Mouse (Mus musculus): ENCODE results near the gene Rbbp8nl. TPM values are rescaled to one million over a fixed set of nuclear protein-coding genes. Genes with fewer than 3 reads are reported as not detected.

The Rbbp8nl gene
- polyA plus RNA-seq, 1 experiment from 2014 or later: 1.2 TPM

DNA sequence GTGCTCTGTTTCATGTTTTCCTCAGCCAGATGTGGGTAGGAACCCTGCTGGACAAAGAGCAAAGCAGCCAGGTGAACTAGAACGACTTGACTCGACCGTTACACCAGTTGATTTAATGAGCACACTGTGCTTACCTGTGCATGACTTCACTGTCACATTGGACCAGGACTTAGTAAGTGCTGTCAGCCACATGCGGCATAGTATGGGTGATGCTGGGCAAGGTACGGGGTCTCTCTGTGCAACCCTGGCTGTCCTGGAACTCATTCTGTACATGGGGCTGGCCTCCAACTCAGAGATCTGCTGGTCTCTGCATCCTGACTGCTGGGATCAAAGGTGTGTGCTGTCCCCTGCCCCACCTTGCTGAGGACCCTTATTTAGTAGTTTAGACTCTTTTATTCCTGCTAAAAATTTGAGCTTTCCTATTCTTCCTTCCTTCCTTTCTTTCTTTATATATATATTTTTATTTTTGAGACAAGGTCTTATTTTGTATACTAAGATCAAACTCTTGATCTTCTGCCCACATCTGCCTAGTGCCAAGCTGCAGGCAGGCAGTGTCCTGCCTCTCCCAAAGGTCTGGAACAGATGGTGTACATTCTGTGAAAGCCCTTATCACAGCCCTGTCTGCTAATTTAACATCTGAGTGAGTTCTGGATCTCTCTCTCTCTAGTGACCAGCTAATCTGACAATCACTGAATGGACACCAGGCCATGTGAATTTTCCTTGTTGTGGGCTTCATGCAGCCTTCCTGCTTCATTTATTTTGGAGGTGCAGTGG lies 35.1 kb downstream of the Rbbp8nl start:
- Histone ChIP-seq H3K4me2 (replicated peaks) (no peak overlapping the region), H3K36me3 (peaks cover 14% of the 10 kb centered on the region), H3K9ac (no peak overlapping the region), H3K9me3 (no peaks in the 10 kb centered on the region), H3K4me3 (no peak overlapping the region), H3K4me1 (peaks cover 22% of the 10 kb centered on the region), H3K27ac (no peak overlapping the region), H3K27me3 (no peaks in the 10 kb centered on the region)
- ATAC-seq (ENCODE audit: low FRiP score, low read depth): no peak
- WGBS: 91% methylated on average over 5 of the region's 5 CpGs

DNA sequence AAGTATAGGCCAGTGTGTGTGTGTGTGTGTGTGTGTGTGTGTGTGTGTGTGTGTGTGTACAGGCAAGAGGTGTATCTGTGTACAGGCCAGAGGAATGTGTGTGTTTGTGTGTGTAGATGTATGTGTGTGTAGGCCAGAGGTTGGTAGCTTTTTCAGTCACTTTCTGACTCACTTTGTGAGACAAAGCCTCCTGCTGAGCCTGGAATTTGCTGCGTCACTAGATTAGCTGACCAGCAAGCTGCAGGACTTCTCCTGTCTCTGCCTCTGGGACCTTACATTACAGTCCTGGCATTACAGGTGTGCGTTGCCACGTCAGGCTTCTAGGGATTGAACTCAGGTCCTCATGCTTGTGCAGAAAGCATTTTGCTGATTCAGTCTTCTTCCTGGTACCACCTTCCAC lies 37.8 kb downstream of the Rbbp8nl start:
- Histone ChIP-seq H3K27me3 (no peaks in the 10 kb centered on the region), H3K4me3 (no peak overlapping the region), H3K9ac (no peak overlapping the region), H3K27ac (no peak overlapping the region), H3K4me2 (replicated peaks) (no peak overlapping the region), H3K9me3 (no peaks in the 10 kb centered on the region), H3K36me3 (no peaks in the 10 kb centered on the region), H3K4me1 (peaks cover 10% of the 10 kb centered on the region)
- ATAC-seq (ENCODE audit: low FRiP score, low read depth): no peak
- 51% methylated on average over 3 of the region's 3 CpGs for WGBS

DNA sequence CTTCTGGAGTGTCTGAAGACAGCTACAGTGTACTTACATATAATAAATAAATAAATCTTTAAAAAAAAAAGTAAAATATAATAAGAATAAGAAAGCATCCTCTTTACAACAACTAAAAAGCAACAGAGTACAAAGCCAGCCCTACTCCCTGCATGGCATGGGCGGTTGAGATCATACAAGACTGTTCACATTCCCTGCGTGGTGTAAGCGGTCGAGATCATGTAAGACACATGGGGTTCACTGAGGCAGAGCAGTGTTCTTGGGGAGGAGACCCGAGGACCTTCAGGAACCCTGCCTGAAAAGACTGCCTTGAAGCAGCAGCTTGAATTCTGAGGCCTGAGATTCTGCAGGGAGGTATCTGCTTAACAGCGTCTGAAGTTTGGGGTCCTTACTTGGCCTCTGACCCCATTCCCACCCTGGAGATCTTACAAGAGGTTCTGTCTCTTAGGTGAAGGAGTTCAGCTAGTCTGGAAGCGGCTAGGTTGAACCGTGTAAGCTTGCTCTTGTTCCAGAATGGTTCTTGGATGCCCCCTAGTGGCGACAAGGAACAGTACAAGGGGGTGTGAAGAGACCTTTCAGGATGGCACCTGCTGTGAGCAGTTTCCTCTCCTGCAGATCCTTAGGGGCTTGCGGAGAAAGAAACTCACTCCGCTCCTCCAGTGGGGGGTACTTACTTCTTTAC lies 38.6 kb downstream of the Rbbp8nl start:
- H3K27ac ChIP-seq: no peak overlapping the region
- no peak overlapping the region for H3K4me3 ChIP-seq
- H3K27me3 ChIP-seq: no peaks in the 10 kb centered on the region
- H3K36me3 ChIP-seq: no peaks in the 10 kb centered on the region
- peaks cover 4% of the 10 kb centered on the region for H3K4me1 ChIP-seq
- H3K9me3 ChIP-seq: no peaks in the 10 kb centered on the region
- H3K4me2 ChIP-seq (replicated peaks): no peak overlapping the region
- ATAC-seq (ENCODE audit: low FRiP score, low read depth): peak; percentile 85
- 33% methylated on average over 11 of the region's 11 CpGs for WGBS
- H3K9ac ChIP-seq: no peak overlapping the region

DNA sequence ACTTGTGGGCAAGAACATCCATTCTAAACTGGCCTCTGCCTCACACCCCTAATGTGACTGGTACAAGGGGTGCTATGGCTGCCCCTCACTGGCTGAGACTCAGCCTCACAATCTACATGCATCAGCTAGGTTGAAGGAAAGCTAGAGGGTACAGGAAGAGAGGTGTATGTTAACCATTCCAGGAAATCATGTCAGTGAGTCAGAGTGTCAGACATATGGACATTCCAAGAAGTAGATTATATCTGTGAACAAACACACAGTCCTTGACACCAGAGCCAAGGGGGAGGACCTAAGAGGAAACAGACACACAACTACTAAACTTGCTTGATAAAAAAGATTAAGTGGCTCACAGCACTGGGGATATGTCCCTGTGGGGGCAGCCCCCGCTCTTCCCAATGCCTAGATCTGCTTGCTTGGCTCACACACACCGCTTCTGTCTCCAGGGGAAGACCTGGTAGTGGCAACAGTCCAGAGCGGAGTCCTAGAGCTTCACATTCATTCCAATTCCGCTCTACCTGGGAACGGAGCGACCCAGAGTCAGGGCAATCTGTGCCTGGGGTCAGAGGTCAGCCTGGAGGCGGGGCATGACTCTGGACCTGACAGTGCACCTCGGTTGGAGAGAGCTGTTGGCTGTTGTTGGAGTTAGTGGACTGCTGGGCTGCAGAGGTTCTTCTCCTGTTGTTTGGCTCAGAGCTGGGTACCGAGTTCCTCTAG lies 40.6 kb downstream of the Rbbp8nl start:
- Histone ChIP-seq H3K9ac (no peak overlapping the region), H3K9me3 (no peaks in the 10 kb centered on the region), H3K27me3 (no peaks in the 10 kb centered on the region), H3K4me1 (no peaks in the 10 kb centered on the region), H3K36me3 (no peaks in the 10 kb centered on the region), H3K4me2 (replicated peaks) (no peak overlapping the region), H3K4me3 (no peak overlapping the region), H3K27ac (no peak overlapping the region)
- no peak for ATAC-seq (ENCODE audit: low FRiP score, low read depth)
- WGBS: 67% methylated on average over 9 of the region's 9 CpGs

DNA sequence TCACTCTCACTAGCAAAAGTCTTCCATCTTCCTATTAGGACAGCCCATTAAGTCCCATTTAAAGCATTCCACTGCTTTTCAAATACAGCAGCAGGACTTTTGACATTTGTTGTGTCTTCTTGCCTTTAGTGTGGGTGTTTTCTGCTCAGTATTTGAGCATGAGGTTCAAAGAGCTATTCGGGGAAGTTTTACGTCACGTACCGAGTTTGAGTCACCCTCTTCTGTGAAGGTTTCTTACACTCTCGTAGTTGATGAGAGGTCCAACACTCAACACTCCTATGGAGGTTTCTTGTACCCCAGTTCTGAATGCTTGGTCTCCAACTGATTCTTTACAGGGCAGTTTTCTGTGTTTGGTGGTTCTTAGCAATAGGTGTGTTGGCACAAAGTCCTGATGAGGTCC lies 41.8 kb downstream of the Rbbp8nl start:
- WGBS: 88% methylated on average over 5 of the region's 5 CpGs
- Histone ChIP-seq H3K36me3 (no peaks in the 10 kb centered on the region), H3K4me2 (replicated peaks) (no peak overlapping the region), H3K4me1 (no peaks in the 10 kb centered on the region), H3K4me3 (no peak overlapping the region), H3K9me3 (no peaks in the 10 kb centered on the region), H3K27me3 (no peaks in the 10 kb centered on the region), H3K9ac (no peak overlapping the region), H3K27ac (no peak overlapping the region)
- ATAC-seq (ENCODE audit: low FRiP score, low read depth): no peak

DNA sequence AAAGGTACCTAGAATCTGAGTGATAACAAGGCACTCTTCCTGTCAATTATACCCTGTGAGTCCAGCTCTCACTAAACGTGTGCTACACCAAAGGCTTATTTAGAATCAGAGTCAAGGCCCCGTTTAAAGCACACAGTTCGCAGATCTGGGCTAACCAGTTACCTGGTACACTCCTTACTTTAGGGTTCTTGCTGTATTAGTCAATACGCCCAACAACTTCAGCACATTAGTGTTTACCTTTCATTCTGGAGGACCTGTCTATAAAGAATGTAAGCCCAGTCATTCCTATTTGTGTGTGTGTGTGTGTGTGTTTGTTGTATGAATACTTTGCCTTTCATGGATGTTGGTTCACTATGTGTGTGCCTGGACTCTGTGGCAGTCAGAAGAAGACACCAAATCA lies 46.6 kb downstream of the Rbbp8nl start:
- no peak for ATAC-seq (ENCODE audit: low FRiP score, low read depth)

DNA sequence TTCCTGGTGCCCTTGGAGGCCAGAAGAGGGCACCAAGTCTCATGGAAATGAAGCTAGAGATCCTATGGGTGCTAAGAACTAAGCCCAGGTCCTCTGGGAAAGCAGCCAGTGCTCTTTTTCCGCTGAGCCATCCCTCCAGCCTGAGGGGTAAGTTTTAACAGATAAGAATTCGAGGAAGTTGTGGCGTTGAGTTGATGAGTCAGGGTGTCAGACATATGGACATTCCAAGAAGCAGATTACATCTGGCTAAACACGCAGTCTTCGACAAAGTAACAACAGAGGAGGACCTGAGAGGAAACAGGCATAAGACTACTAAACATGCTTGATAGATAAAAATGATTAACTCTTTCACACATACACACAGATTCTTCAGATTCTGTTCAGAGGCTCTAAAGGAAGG lies 51.1 kb downstream of the Rbbp8nl start:
- H3K9ac ChIP-seq: no peak overlapping the region
- no peaks in the 10 kb centered on the region for H3K36me3 ChIP-seq
- H3K27ac ChIP-seq: no peak overlapping the region
- WGBS: 79% methylated on average over 5 of the region's 5 CpGs
- H3K9me3 ChIP-seq: no peaks in the 10 kb centered on the region
- no peak for ATAC-seq (ENCODE audit: low FRiP score, low read depth)
- H3K4me1 ChIP-seq: peaks cover 26% of the 10 kb centered on the region
- H3K27me3 ChIP-seq: no peaks in the 10 kb centered on the region
- no peak overlapping the region for H3K4me3 ChIP-seq
- no peak overlapping the region for H3K4me2 ChIP-seq (replicated peaks)

More for the DNA sequence above, 46.6 kb downstream of the Rbbp8nl start:
- H3K36me3 ChIP-seq: no peaks in the 10 kb centered on the region
- H3K4me3 ChIP-seq: no peak overlapping the region
- no peaks in the 10 kb centered on the region for H3K27me3 ChIP-seq
- no peak overlapping the region for H3K27ac ChIP-seq
- 86% methylated on average over 4 of the region's 4 CpGs for WGBS
- no peak overlapping the region for H3K4me2 ChIP-seq (replicated peaks)
- no peaks in the 10 kb centered on the region for H3K9me3 ChIP-seq
- H3K9ac ChIP-seq: no peak overlapping the region
- H3K4me1 ChIP-seq: no peaks in the 10 kb centered on the region

DNA sequence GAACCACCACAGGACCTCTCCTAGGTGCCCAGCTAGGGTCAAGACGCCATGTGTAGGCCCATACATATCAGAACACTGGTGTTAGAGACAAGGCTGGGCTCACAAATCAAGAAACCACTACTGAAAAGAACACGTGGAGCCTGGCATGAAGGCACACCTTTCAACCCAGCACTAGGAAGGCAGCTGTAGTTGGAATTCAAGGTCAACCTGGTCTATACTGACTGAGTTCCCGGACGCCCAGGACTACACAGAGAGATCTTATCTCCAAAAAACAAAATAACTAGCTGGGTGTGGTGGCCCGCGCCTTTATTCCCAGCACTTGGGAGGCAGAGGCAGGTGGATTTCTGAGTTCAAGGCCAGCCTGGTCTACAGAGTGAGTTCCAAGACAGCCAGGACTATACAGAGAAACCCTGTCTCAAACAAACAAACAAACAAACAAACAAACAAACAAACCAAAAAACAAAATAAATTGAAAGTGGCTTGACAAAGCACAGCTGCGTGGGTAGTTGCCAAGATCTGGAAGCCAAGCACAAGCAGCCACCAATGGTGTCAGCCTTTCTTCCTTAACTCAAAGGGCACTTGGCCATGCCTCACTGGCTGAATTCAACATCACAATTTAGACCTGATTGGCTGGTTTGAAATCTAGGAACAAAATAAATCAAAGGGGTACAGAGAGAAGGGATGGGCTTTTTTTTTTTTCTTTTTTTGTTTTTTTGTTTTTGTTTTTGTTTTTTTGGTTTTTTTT lies 51.9 kb downstream of the Rbbp8nl start:
- Histone ChIP-seq H3K27me3 (no peaks in the 10 kb centered on the region), H3K9ac (no peak overlapping the region), H3K4me2 (replicated peaks) (no peak overlapping the region), H3K36me3 (no peaks in the 10 kb centered on the region), H3K4me3 (no peak overlapping the region), H3K4me1 (peaks cover 26% of the 10 kb centered on the region), H3K27ac (no peak overlapping the region), H3K9me3 (no peaks in the 10 kb centered on the region)
- WGBS: 95% methylated on average over 7 of the region's 7 CpGs
- no peak for ATAC-seq (ENCODE audit: low FRiP score, low read depth)

DNA sequence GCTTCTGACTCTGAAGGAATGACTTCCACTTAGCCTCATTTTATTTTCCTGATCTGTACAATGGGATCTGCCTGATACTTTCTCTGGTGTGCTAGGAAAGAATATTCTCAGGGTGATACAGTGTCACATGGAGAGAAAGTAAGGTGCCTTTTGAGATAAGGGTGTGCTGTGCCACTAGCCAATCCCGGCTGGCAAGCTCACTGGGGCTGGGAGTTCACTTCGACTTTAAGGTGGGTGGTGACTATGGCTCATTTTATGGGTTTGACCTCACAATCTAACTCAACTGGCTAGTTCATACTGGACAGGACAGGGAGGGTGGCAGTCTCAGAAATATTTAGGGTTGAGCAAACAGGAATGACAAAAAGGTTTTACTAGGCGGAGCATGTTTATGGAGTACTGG lies 52.7 kb downstream of the Rbbp8nl start:
- H3K4me2 ChIP-seq (replicated peaks): no peak overlapping the region
- H3K36me3 ChIP-seq: no peaks in the 10 kb centered on the region
- no peak overlapping the region for H3K4me3 ChIP-seq
- ATAC-seq (ENCODE audit: low FRiP score, low read depth): no peak
- H3K27me3 ChIP-seq: no peaks in the 10 kb centered on the region
- 75% methylated on average over 3 of the region's 3 CpGs for WGBS
- no peaks in the 10 kb centered on the region for H3K9me3 ChIP-seq
- H3K4me1 ChIP-seq: peaks cover 26% of the 10 kb centered on the region
- no peak overlapping the region for H3K27ac ChIP-seq
- H3K9ac ChIP-seq: no peak overlapping the region

DNA sequence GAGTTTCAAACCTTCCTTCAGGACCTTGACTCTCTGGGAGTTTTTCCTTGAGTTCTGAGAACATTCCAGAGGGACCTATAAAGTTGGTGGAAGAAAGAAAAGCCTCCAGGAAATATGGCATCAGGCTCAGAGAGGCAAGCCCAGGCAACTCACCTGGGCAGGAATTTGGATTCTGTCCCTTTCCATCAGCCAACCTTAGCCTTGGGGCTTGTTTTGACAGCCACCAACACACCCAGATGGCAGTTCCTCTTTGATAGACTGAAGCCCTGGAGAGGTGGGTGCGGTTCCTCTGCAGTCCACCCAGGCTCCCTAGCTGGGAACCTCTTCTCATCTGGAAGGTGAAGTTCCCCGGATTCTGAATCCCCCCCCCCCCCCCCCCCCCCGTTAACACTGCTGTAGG lies 53.2 kb downstream of the Rbbp8nl start:
- Histone ChIP-seq H3K4me2 (replicated peaks) (no peak overlapping the region), H3K27ac (peak overlapping the region; percentile 77; the same call in 1 of the 2 replicates), H3K9ac (no peak overlapping the region), H3K4me3 (no peak overlapping the region), H3K9me3 (no peaks in the 10 kb centered on the region), H3K27me3 (no peaks in the 10 kb centered on the region), H3K4me1 (peaks cover 26% of the 10 kb centered on the region), H3K36me3 (no peaks in the 10 kb centered on the region)
- ATAC-seq (ENCODE audit: low FRiP score, low read depth): peak; percentile 50; the same call in 1 of the 2 replicates
- 41% methylated on average over 3 of the region's 3 CpGs for WGBS

DNA sequence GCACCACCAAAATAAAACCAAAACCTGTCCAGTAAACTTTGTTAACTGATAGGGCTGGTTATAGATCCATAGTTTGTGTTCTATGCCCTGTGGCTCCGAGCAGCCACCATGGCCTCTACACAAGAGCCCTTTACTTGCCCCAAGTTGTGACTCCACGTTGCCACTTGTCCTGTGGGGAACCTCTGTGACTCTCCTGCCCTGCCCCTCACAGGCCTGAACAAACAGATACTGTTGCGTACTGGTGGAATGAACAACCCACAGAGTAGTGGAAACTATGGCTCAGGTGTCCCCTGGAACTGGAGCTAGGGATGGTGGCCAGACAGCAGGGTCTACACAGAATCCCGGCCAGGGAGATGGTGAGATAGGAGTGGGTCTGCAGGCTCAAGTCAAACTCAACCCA lies 53.9 kb downstream of the Rbbp8nl start:
- peak overlapping the region; percentile 77; the same call in 1 of the 2 replicates for H3K27ac ChIP-seq
- no peaks in the 10 kb centered on the region for H3K9me3 ChIP-seq
- no peak for ATAC-seq (ENCODE audit: low FRiP score, low read depth)
- H3K9ac ChIP-seq: no peak overlapping the region
- no peak overlapping the region for H3K4me2 ChIP-seq (replicated peaks)
- H3K4me3 ChIP-seq: no peak overlapping the region
- H3K4me1 ChIP-seq: peaks cover 26% of the 10 kb centered on the region
- 74% methylated on average over 4 of the region's 4 CpGs for WGBS
- no peaks in the 10 kb centered on the region for H3K27me3 ChIP-seq
- no peaks in the 10 kb centered on the region for H3K36me3 ChIP-seq

DNA sequence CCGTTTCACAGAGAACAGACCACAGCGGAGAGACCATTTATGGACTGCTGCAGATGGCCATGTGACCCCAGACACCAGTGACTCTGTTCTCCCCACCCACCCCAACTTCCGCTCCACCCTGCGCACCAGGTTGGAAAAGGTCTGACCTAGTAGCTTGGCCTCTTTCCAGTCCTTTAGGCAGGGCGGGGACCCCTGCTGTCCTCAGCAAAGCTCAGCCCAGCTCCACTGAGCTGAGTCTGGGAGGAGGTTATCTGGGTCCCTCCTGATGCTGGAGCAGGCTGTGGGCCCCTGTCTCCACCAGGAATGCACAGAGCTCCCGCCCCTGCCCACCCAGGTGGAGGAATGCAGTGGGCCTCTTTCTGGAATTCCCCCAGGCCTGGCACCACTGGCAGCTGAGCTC lies 54.7 kb downstream of the Rbbp8nl start:
- peaks cover 26% of the 10 kb centered on the region for H3K4me1 ChIP-seq
- peak overlapping the region; percentile 27 for H3K4me2 ChIP-seq (replicated peaks)
- no peaks in the 10 kb centered on the region for H3K27me3 ChIP-seq
- H3K27ac ChIP-seq: peak overlapping the region; percentile 77
- H3K4me3 ChIP-seq: no peak overlapping the region
- no peak overlapping the region for H3K9ac ChIP-seq
- WGBS: 34% methylated on average over 6 of the region's 6 CpGs
- H3K9me3 ChIP-seq: no peaks in the 10 kb centered on the region
- ATAC-seq (ENCODE audit: low FRiP score, low read depth): peak; percentile 54
- H3K36me3 ChIP-seq: no peaks in the 10 kb centered on the region
